Mouse (Mus musculus) small intestine, adult 2 months (tissue): ENCODE results near the gene Gm26657. TPM values are rescaled to one million over a fixed set of nuclear protein-coding genes. Genes with fewer than 3 reads are reported as not detected.

Source experiments
- H3K27ac ChIP-seq: fragments of 200-500 bp; 2 replicates; pipeline ENCODE4 v1.5.1; 2012; ENCODE audit warnings: low read depth, low read length, control low read depth, inconsistent platforms; ENCODE audit not compliant: insufficient read depth
- H3K27me3 ChIP-seq: fragments of 200-500 bp; 2 replicates; pipeline ENCODE4 v1.6.1; 2012; ENCODE audit warnings: mild to moderate bottlenecking, moderate library complexity, low read length, inconsistent platforms; ENCODE audit not compliant: control insufficient read depth, insufficient read depth
- H3K36me3 ChIP-seq: fragments of 200-500 bp; 2 replicates; pipeline ENCODE4 v1.6.1; 2012; ENCODE audit warnings: mild to moderate bottlenecking, low read length, control low read depth, inconsistent platforms; ENCODE audit not compliant: control insufficient read depth, insufficient read depth
- H3K4me1 ChIP-seq: fragments of 200-500 bp; 2 replicates; pipeline ENCODE4 v1.6.1; 2012; ENCODE audit warnings: low read length, inconsistent platforms, mixed read lengths; ENCODE audit not compliant: control insufficient read depth, insufficient read depth, insufficient read length
- H3K4me3 ChIP-seq: fragments of 200-500 bp; 2 replicates; pipeline ENCODE4 v1.5.1; 2012; ENCODE audit warnings: low read depth, mild to moderate bottlenecking, control low read depth, inconsistent platforms, low read length, moderate library complexity
- CTCF ChIP-seq: fragments of 200-500 bp; IDR thresholded peaks from 2 replicates; pipeline ENCODE4 v1.5.1; 2012; ENCODE audit warnings: low read depth, mild to moderate bottlenecking, control low read depth, inconsistent platforms, low read length, moderate library complexity, mixed read lengths; ENCODE audit not compliant: insufficient replicate concordance, insufficient read length; ENCODE audit errors: extremely low read depth
- POLR2A ChIP-seq: fragments of 200-500 bp; IDR thresholded peaks from 2 replicates; pipeline ENCODE4 v1.6.1; 2012; ENCODE audit warnings: low read depth, mild to moderate bottlenecking, control low read depth, inconsistent platforms, low read length, moderate library complexity
- WGBS: fragments of 180-500 bp; shearing (Covaris S2); methylation state at CpG from one replicate; pipeline ENCODE4 v1.1.7; 2018; 5-methylcytosine and 5-hydroxymethylcytosine counted together
- polyA plus RNA-seq: library from polyadenylated mRNA; depleted of rRNA; stranded (reverse); fragments of >200 nt; gene quantifications from 2 replicates; pipeline ENCODE4 v1.2.3, GENCODE M21; 2012; rRNA removed

The Gm26657 gene
- polyA plus RNA-seq = not detected in 2 replicates

DNA sequence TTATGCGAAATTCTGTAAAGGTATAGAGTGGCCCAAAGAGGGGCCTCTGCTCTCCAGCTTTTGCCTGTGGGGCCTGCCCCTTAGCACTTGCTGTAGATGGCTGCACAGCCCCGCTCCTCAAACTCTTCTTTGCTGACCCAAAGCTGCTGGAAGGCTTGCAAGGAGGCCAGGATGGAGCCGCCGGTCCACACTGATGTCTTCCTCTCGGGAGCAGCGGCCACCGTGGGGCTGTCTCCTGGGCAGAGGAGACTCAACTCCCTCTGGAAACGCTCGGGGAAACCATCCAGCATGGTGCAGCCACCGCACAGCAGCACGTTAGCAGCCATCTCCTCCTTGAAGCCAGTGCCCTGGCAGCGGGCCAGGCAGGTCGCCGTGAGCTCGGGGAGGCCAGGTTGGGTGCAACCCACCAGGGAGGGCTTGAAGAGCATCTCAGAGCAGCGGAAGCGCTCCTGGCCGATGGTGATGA, at the start of gene Gm26657:
TSS of gene Gm26657 (plus strand) at position 51 of the 466 bp plus-strand sequence.
- Histone ChIP-seq H3K4me3 (no peak within 1 kb of the TSS), H3K4me1 (no peaks in the 10 kb centered on the region), H3K27ac (no peak within 1 kb of the TSS), H3K36me3 (no peaks in the 10 kb centered on the region), H3K27me3 (no peaks in the 10 kb centered on the region)
- TF ChIP-seq POLR2A = no peak
- 82% methylated on average over 18 of the region's 18 CpGs for WGBS

- Histone ChIP-seq H3K27ac (no peak overlapping the region), H3K27me3 (no peaks in the 10 kb centered on the region), H3K4me3 (no peak overlapping the region), H3K4me1 (no peaks in the 10 kb centered on the region), H3K36me3 (no peaks in the 10 kb centered on the region)
- TF ChIP-seq CTCF (no peak), POLR2A (no peak)
- 81% methylated on average over 7 of the region's 7 CpGs for WGBS
These were observed 43.5 kb upstream of the Gm26657 start for GRCm38 (mm10) chr4:56696401-56696800.

- WGBS = 34% methylated on average over 5 of the region's 5 CpGs
- TF ChIP-seq CTCF (no peak), POLR2A (no peak)
- H3K4me1 ChIP-seq = no peaks in the 10 kb centered on the region
- H3K4me3 ChIP-seq = no peak overlapping the region
- no peaks in the 10 kb centered on the region for H3K27me3 ChIP-seq
- no peak overlapping the region for H3K27ac ChIP-seq
- no peaks in the 10 kb centered on the region for H3K36me3 ChIP-seq
These were observed 41.2 kb upstream of the Gm26657 start for GRCm38 (mm10) chr4:56698671-56699070.

DNA sequence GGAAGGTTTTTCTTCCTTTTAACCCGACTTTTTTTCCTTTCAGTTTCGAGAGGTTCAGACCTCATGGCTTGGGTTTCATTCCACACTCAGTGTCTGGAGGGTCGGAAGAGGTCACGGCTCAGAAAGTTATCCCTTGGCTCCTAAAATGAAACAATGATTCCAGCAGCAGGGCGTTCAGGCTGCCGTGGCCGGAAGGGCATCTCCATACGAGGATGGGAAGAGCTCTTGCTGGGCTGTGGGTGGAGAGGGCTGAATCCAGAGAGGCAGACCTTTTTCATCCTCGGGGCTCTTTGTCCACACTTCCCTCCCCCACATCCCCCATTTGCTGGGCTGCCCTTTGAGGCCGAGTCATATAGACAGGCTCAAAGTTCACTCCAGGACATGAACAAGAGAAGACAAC, 37.6 kb upstream of the Gm26657 start:
- Histone ChIP-seq H3K27me3 (no peaks in the 10 kb centered on the region), H3K4me3 (no peak overlapping the region), H3K36me3 (no peaks in the 10 kb centered on the region), H3K27ac (no peak overlapping the region), H3K4me1 (no peaks in the 10 kb centered on the region)
- 27% methylated on average over 10 of the region's 10 CpGs for WGBS
- no peak for TF ChIP-seq POLR2A
- TF ChIP-seq CTCF = no peak

DNA sequence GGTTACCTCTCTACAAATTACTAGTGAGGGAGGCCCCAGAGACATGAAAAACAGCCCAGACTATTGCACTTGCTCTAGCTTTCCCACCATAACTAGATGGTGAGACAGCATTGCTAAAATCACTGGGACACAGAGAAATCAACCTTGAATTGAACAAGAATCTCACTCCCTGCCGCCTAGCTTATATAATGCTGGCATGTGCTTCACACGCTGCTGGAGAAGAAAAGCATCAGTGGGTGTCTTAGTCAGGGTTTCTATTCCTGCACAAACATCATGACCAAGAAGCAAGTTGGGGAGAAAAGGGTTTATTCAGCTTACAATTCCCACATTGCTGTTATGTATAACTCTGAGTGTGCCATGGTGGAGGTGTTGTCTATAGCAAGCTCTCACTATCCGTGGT, 26.7 kb upstream of the Gm26657 start:
- H3K36me3 ChIP-seq = no peaks in the 10 kb centered on the region
- no peak overlapping the region for H3K4me3 ChIP-seq
- no peaks in the 10 kb centered on the region for H3K4me1 ChIP-seq
- H3K27ac ChIP-seq = no peak overlapping the region
- TF ChIP-seq POLR2A = no peak
- no peak for TF ChIP-seq CTCF
- 85% methylated on average over 3 of the region's 3 CpGs for WGBS
- H3K27me3 ChIP-seq = no peaks in the 10 kb centered on the region

- Histone ChIP-seq H3K36me3 (no peaks in the 10 kb centered on the region), H3K27me3 (no peaks in the 10 kb centered on the region), H3K4me1 (no peaks in the 10 kb centered on the region), H3K27ac (no peak overlapping the region), H3K4me3 (no peak overlapping the region)
- TF ChIP-seq CTCF = no peak
- no peak for TF ChIP-seq POLR2A
- 54% methylated on average over 5 of the region's 5 CpGs for WGBS
These were observed 23.1 kb upstream of the Gm26657 start for GRCm38 (mm10) chr4:56716801-56717200.

GRCm38 (mm10) chr4:56717932-56718331, 21.9 kb upstream of the Gm26657 start:
- no peaks in the 10 kb centered on the region for H3K4me1 ChIP-seq
- no peaks in the 10 kb centered on the region for H3K27me3 ChIP-seq
- WGBS = 70% methylated on average over 3 of the region's 3 CpGs
- no peak overlapping the region for H3K27ac ChIP-seq
- TF ChIP-seq POLR2A = no peak
- TF ChIP-seq CTCF = no peak
- no peak overlapping the region for H3K4me3 ChIP-seq
- H3K36me3 ChIP-seq = no peaks in the 10 kb centered on the region
